Mouse (Mus musculus) sigmoid colon, adult 10 weeks (tissue): ENCODE measurements around the gene Orai1. TPM values are rescaled to one million over a fixed set of nuclear protein-coding genes. Genes with fewer than 3 reads are reported as not detected.

Source experiments
- polyA plus RNA-seq: library from polyadenylated mRNA; stranded (reverse); fragments of 350-450 nt; fragmentation: Illumina TruSeq; extraction: RNeasy Lipid Tissue Mini Kit (QIAGEN cat#74804); gene quantifications from one replicate; pipeline ENCODE4 v1.2.3, GENCODE M21; 2014; ENCODE audit warnings: low read depth, low replicate concordance

Orai1 gene
- 2.2 TPM for polyA plus RNA-seq

GRCm38 (mm10) chr5:123014753-123015701 lies at the start of gene Orai1:
Gene Orai1 (plus strand): TSS chr5:123015074.

GRCm38 (mm10) chr5:122989551-122990330 lies 25.1 kb upstream of the Orai1 start, which contains the start of gene Kdm2b:
Gene Kdm2b (minus strand): TSS chr5:122989823.

GRCm38 (mm10) chr5:123046916-123047315 lies 32.0 kb downstream of the Orai1 start, which contains the start of gene Morn3:
Gene Morn3 (minus strand): TSS chr5:123047016.

GRCm38 (mm10) chr5:123068115-123068514 lies 53.2 kb downstream of the Orai1 start, which contains the start of gene Tmem120b:
Gene Tmem120b (plus strand): TSS chr5:123068415.

Other genes with a start within 250 kb of the Orai1 start
- 4.6 TPM for gene Camkk2, start 235.7 kb upstream of the Orai1 start, polyA plus RNA-seq
- 159 TPM for gene Anapc5, start 193.7 kb upstream of the Orai1 start, polyA plus RNA-seq
- gene Rnf34, start 165.0 kb upstream of the Orai1 start, polyA plus RNA-seq = 10.4 TPM
- gene Kdm2b, start 25.3 kb upstream of the Orai1 start, polyA plus RNA-seq = 19.0 TPM
- gene Morn3, start 31.9 kb downstream of the Orai1 start, polyA plus RNA-seq = not detected
- gene Tmem120b, start 53.3 kb downstream of the Orai1 start, polyA plus RNA-seq = 2.2 TPM
- gene Rhof, start 117.6 kb downstream of the Orai1 start, polyA plus RNA-seq = 0.57 TPM
- gene Setd1b, start 127.1 kb downstream of the Orai1 start, polyA plus RNA-seq = 5.2 TPM
- 5.4 TPM for gene Psmd9, start 154.3 kb downstream of the Orai1 start, polyA plus RNA-seq
- gene Hpd, start 167.7 kb downstream of the Orai1 start, polyA plus RNA-seq = 22.3 TPM
- 0.88 TPM for gene Wdr66, start 237.0 kb downstream of the Orai1 start, polyA plus RNA-seq